Mouse (Mus musculus): ENCODE measurements around the gene Sorcs1.

Sorcs1 gene

GRCm38 (mm10) chr19:50566306-50566705 lies 112.1 kb downstream of the Sorcs1 start:
- in situ Hi-C loops (cut with MboI, MseI): no loop called here

- in situ Hi-C loops (cut with MboI, MseI): no loop called here
Observed at GRCm38 (mm10) chr19:50558771-50559170, 119.7 kb downstream of the Sorcs1 start.

- in situ Hi-C loops (cut with MboI, MseI): no loop called here
Observed at GRCm38 (mm10) chr19:50534031-50534430, 144.4 kb downstream of the Sorcs1 start.

- in situ Hi-C loops (cut with MboI, MseI): no loop called here
Observed at GRCm38 (mm10) chr19:50527835-50528234, 150.6 kb downstream of the Sorcs1 start.

- in situ Hi-C loops (cut with MboI, MseI): no loop called here
Observed at GRCm38 (mm10) chr19:50526094-50526493, 152.4 kb downstream of the Sorcs1 start.

GRCm38 (mm10) chr19:50521943-50522342 lies 156.5 kb downstream of the Sorcs1 start:
- in situ Hi-C loops (cut with MboI, MseI): no loop called here

GRCm38 (mm10) chr19:50515059-50515673 lies 163.3 kb downstream of the Sorcs1 start:
- in situ Hi-C loops (cut with MboI, MseI): no loop called here

- in situ Hi-C loops (cut with MboI, MseI): no loop called here
Observed at GRCm38 (mm10) chr19:50514309-50514830, 164.1 kb downstream of the Sorcs1 start.

GRCm38 (mm10) chr19:50502816-50503215 lies 175.6 kb downstream of the Sorcs1 start:
- in situ Hi-C loops (cut with MboI, MseI): no loop called here

GRCm38 (mm10) chr19:50491121-50491520 lies 187.3 kb downstream of the Sorcs1 start:
- in situ Hi-C loops (cut with MboI, MseI): no loop called here

GRCm38 (mm10) chr19:50490721-50491120 lies 187.7 kb downstream of the Sorcs1 start:
- in situ Hi-C loops (cut with MboI, MseI): no loop called here

- in situ Hi-C loops (cut with MboI, MseI): no loop called here
Observed at GRCm38 (mm10) chr19:50489786-50490185, 188.7 kb downstream of the Sorcs1 start.

GRCm38 (mm10) chr19:50488421-50488820 lies 190.0 kb downstream of the Sorcs1 start:
- in situ Hi-C loops (cut with MboI, MseI): no loop called here

GRCm38 (mm10) chr19:50487768-50488167 lies 190.7 kb downstream of the Sorcs1 start:
- in situ Hi-C loops (cut with MboI, MseI): no loop called here

- in situ Hi-C loops (cut with MboI, MseI): no loop called here
Observed at GRCm38 (mm10) chr19:50486345-50486744, 192.1 kb downstream of the Sorcs1 start.

GRCm38 (mm10) chr19:50476774-50477173 lies 201.7 kb downstream of the Sorcs1 start:
- in situ Hi-C loops (cut with MboI, MseI): no loop called here

- in situ Hi-C loops (cut with MboI, MseI): no loop called here
Observed at GRCm38 (mm10) chr19:50468592-50468991, 209.9 kb downstream of the Sorcs1 start.

- in situ Hi-C loops (cut with MboI, MseI): no loop called here
Observed at GRCm38 (mm10) chr19:50464811-50465210, 213.6 kb downstream of the Sorcs1 start.

GRCm38 (mm10) chr19:50458581-50458980 lies 219.9 kb downstream of the Sorcs1 start:
- in situ Hi-C loops (cut with MboI, MseI): no loop called here

GRCm38 (mm10) chr19:50457275-50457892 lies 221.1 kb downstream of the Sorcs1 start:
- in situ Hi-C loops (cut with MboI, MseI): no loop called here

- in situ Hi-C loops (cut with MboI, MseI): no loop called here
Observed at GRCm38 (mm10) chr19:50441099-50441498, 237.3 kb downstream of the Sorcs1 start.

- in situ Hi-C loops (cut with MboI, MseI): no loop called here
Observed at GRCm38 (mm10) chr19:50440246-50440910, 238.1 kb downstream of the Sorcs1 start.

GRCm38 (mm10) chr19:50439464-50439881 lies 239.0 kb downstream of the Sorcs1 start:
- in situ Hi-C loops (cut with MboI, MseI): no loop called here
